Mouse (Mus musculus): ENCODE measurements at regions not wholly inside any gene's neighbourhood (a gene's known extent, or its start where the extent isn't known, plus 50 kb on each side); places are given as distances from the start of the nearest gene placed in this dataset.

DNA sequence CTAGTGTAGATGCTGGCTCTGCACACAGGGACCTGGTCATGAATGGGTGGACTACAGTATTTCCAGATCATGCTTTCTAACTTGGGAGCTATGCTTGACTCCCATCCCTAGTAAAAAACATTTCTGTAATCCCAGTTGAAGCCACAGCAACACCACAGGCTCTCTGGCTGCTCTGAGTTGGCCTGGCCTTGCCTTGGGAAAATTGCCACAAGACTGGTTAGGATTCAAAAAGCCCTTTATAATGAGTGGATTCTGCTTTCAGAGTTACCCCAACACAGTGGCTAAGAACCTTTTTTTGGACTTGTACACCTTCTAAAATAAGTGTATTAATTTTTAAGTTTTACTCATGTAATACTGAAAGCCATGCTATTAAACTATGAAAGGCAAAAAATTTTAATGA, 188.1 kb upstream of the Mocs1 start:
- TF ChIP-seq TAL1 (IDR thresholded peaks at IDR 0.05; ENCODE audit: low read length) (no peak), GATA1 (IDR thresholded peaks at IDR 0.05; ENCODE audit: low read length) (no peak)
